Comparison of ENCODE assay signal across 11 mouse cellular contexts in the genomic region with DNA sequence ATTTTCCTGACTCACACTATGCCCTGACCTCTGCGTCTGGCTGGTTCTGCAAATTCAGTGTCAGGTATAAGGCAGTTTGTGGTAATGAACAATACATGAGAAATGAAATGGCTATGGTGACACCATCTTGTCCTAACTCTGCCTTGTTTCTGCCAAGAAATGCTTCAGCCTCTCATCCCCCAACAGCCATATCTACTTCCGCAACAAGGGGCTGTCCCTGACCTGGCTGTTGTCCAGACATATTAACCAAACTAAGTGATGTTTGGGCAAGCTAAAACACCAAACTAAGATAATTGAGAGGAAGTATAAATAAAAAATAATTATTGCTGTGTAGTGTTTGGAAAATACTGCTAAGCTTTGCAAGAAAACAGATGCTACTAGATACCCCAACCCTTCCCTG.
"Had no signal": no experiment of that assay in that cellular context is flagged by ENCODE, and none has a peak within 500 bp of the region (broad histone marks: within the 10 kb centered on the region; RNA-seq: fewer than 3 reads in every experiment).

No protein-coding gene starts in this region.

- H3K4me3 ChIP-seq: limb, embryonic 10.5 days; liver, embryonic 13.5 days had no signal

- H3K9ac ChIP-seq: liver, embryonic 13.5 days; liver, postnatal 0 days had no signal

- H3K36me3 ChIP-seq: limb, embryonic 10.5 days; liver, embryonic 13.5 days had no signal

- H3K9me3 ChIP-seq: limb, embryonic 10.5 days; liver, embryonic 13.5 days had no signal

- H3K4me1 ChIP-seq: limb, embryonic 10.5 days had no signal

- H3K27me3 ChIP-seq: liver, embryonic 13.5 days had no signal

- ATAC-seq: liver, postnatal 0 days; midbrain, embryonic 16.5 days had no signal

- DNase-seq: kidney, adult 18-20 months; kidney, postnatal 10 days; kidney, postnatal 4 days; liver, embryonic 13.5 days; liver, postnatal 0 days; lung, postnatal 36 days; right cerebral cortex, postnatal 14 days; thymus, postnatal 4 days had no signal

- H3K4me2 ChIP-seq: liver, embryonic 13.5 days; midbrain, embryonic 11.5 days had no signal

- H3K27ac ChIP-seq: limb, embryonic 10.5 days; liver, embryonic 13.5 days had no signal
